Comparison of ENCODE assay signal across 16 mouse cellular contexts in genomic region chr7:36268966-36269365, GRCm38 (mm10).
"Had no signal": no experiment of that assay in that cellular context is flagged by ENCODE, and none has a peak within 500 bp of the region (broad histone marks: within the 10 kb centered on the region; RNA-seq: fewer than 3 reads in every experiment).

No protein-coding gene starts in this region.

- H3K9me3 ChIP-seq: limb, embryonic 15.5 days; liver, embryonic 12.5 days; midbrain, embryonic 15.5 days; neural tube, embryonic 12.5 days had no signal

- H3K4me3 ChIP-seq: limb, embryonic 15.5 days; liver, embryonic 12.5 days; megakaryocyte, embryonic 14.5 days; midbrain, embryonic 15.5 days; neural tube, embryonic 12.5 days had no signal

- H3K4me2 ChIP-seq: limb, embryonic 15.5 days; liver, embryonic 12.5 days; lung, embryonic 14.5 days; midbrain, embryonic 11.5 days; midbrain, embryonic 15.5 days; neural tube, embryonic 12.5 days had no signal

- H3K27ac ChIP-seq: limb, embryonic 15.5 days; liver, embryonic 12.5 days; macrophage; midbrain, embryonic 15.5 days; neural tube, embryonic 12.5 days had no signal

- DNase-seq: kidney, postnatal 14 days; layer of hippocampus, adult 9-11 months; layer of hippocampus, postnatal 36 days; lung, embryonic 14.5 days; lung, postnatal 10 days; right cerebral cortex, postnatal 4 days; spleen, adult 18-20 months; thymus, adult 18-20 months; thymus, postnatal 14 days had no signal

- H3K36me3 ChIP-seq: limb, embryonic 15.5 days; liver, embryonic 12.5 days; midbrain, embryonic 15.5 days; neural tube, embryonic 12.5 days had no signal

- ATAC-seq: liver, embryonic 12.5 days; midbrain, embryonic 15.5 days had no signal

- H3K27me3 ChIP-seq: limb, embryonic 15.5 days; liver, embryonic 12.5 days; megakaryocyte, embryonic 14.5 days; midbrain, embryonic 15.5 days; neural tube, embryonic 12.5 days had no signal

- H3K9ac ChIP-seq: limb, embryonic 15.5 days; liver, embryonic 12.5 days; lung, embryonic 14.5 days; midbrain, embryonic 15.5 days; neural tube, embryonic 12.5 days had no signal

- H3K4me1 ChIP-seq: liver, embryonic 12.5 days; megakaryocyte, embryonic 14.5 days; midbrain, embryonic 15.5 days had no signal
